Mouse (Mus musculus) limb, embryonic 14.5 days (tissue): ENCODE results near the gene Csf2ra. TPM values are rescaled to one million over a fixed set of nuclear protein-coding genes. Genes with fewer than 3 reads are reported as not detected.

Source experiments
- ATAC-seq: fragments of 200-750 bp; cut with Nextera tagmentation; 2 replicates; pipeline ENCODE4 v1.8.0; 2017; ENCODE audit warnings: low read depth, moderate number of reproducible peaks, moderate TSS enrichment; ENCODE audit not compliant: low FRiP score
- DNase-seq: peaks from one replicate; pipeline ENCODE4 v3.0.0-alpha.2; 2015; ENCODE audit warnings: low spot score
- H3K27ac ChIP-seq: fragments of 300-500 bp; sonication (generic); replicated peaks from 2 replicates; pipeline ENCODE4 v1.5.1; 2014; ENCODE audit warnings: low read depth, mild to moderate bottlenecking, low read length, moderate library complexity, mixed read lengths
- H3K27me3 ChIP-seq: fragments of 300-500 bp; sonication (generic); 2 replicates; pipeline ENCODE4 v1.6.1; 2014; ENCODE audit warnings: low read length, mixed read lengths; ENCODE audit not compliant: control insufficient read depth, insufficient read depth
- H3K36me3 ChIP-seq: fragments of 300-500 bp; sonication (generic); 2 replicates; pipeline ENCODE4 v1.6.1; 2014; ENCODE audit warnings: mild to moderate bottlenecking, low read length, moderate library complexity, mixed read lengths; ENCODE audit not compliant: control insufficient read depth, insufficient read depth
- H3K4me1 ChIP-seq: fragments of 300-500 bp; sonication (generic); 2 replicates; pipeline ENCODE4 v1.6.1; 2014; ENCODE audit warnings: antibody characterized with exemption, low read length, mixed read lengths; ENCODE audit not compliant: control insufficient read depth, insufficient read depth
- H3K4me2 ChIP-seq: fragments of 300-500 bp; sonication (generic); replicated peaks from 2 replicates; pipeline ENCODE4 v1.6.1; 2014; ENCODE audit warnings: low read depth, mild to moderate bottlenecking, low read length, moderate library complexity; ENCODE audit not compliant: severe bottlenecking
- H3K4me3 ChIP-seq: fragments of 300-500 bp; sonication (generic); replicated peaks from 2 replicates; pipeline ENCODE4 v1.5.1; 2014; ENCODE audit warnings: low read length
- H3K9ac ChIP-seq: fragments of 300-500 bp; sonication (generic); 2 replicates; pipeline ENCODE4 v1.6.1; 2014; ENCODE audit warnings: mild to moderate bottlenecking, low read depth, low read length, moderate library complexity; ENCODE audit not compliant: severe bottlenecking
- H3K9me3 ChIP-seq: fragments of 300-500 bp; sonication (generic); 2 replicates; pipeline ENCODE4 v1.6.1; 2016; ENCODE audit warnings: low read length; ENCODE audit not compliant: control insufficient read depth
- POLR2A ChIP-seq: fragments of 200-500 bp; IDR thresholded peaks from 2 replicates; pipeline ENCODE4 v1.8.0; 2012; ENCODE audit warnings: inconsistent platforms, mild to moderate bottlenecking, moderate library complexity, borderline replicate concordance; ENCODE audit not compliant: insufficient read depth, insufficient read length; ENCODE audit errors: extremely low read depth
- WGBS: fragments of 180-500 bp; shearing (Covaris S2); extraction: QIAGEN DNeasy Blood & Tissue Kit; methylation state at CpG from one replicate; pipeline ENCODE4 v1.1.7; 2014; 5-methylcytosine and 5-hydroxymethylcytosine counted together
- polyA plus RNA-seq, 2 experiments: library from polyadenylated mRNA; depleted of rRNA in 1 of 2; stranded (reverse) in 1 of 2; unstranded in 1 of 2; fragments of >200 nt; fragmentation: Nextera tagmentation in 1 of 2; extraction: Ambion mirVana in 1 of 2; gene quantifications; 2 replicates each; pipeline versions ENCODE4 v1.2.1 to v1.2.3; 2012 to 2014

Gene Csf2ra
- polyA plus RNA-seq, 2 experiments: 24.1 to 181 TPM

- H3K4me3 ChIP-seq: no peak overlapping the region
- DNase-seq (peak; percentile 22), ATAC-seq (no peak)
- H3K4me1 ChIP-seq: no peaks in the 10 kb centered on the region
- WGBS: 2% methylated on average over 12 of the region's 12 CpGs
- no peaks in the 10 kb centered on the region for H3K9me3 ChIP-seq
- no peak overlapping the region for H3K27ac ChIP-seq
- H3K4me2 ChIP-seq: no peak overlapping the region
- H3K36me3 ChIP-seq: no peaks in the 10 kb centered on the region
- no peak for TF ChIP-seq POLR2A
- H3K27me3 ChIP-seq: no peaks in the 10 kb centered on the region
- no peak overlapping the region for H3K9ac ChIP-seq
These were observed 38.0 kb upstream of the Csf2ra start for GRCm38 (mm10) chr19:61266246-61266615.

GRCm38 (mm10) chr19:61265349-61266245 is 37.4 kb upstream of the Csf2ra start:
- Histone ChIP-seq H3K9ac (no peak overlapping the region), H3K4me2 (no peak overlapping the region), H3K27me3 (no peaks in the 10 kb centered on the region), H3K36me3 (no peaks in the 10 kb centered on the region), H3K27ac (no peak overlapping the region), H3K4me3 (no peak overlapping the region), H3K9me3 (no peaks in the 10 kb centered on the region), H3K4me1 (no peaks in the 10 kb centered on the region)
- TF ChIP-seq POLR2A: no peak
- ATAC-seq (no peak), DNase-seq (peak; percentile 59)
- WGBS: 32% methylated on average over 3 of the region's 3 CpGs

DNA sequence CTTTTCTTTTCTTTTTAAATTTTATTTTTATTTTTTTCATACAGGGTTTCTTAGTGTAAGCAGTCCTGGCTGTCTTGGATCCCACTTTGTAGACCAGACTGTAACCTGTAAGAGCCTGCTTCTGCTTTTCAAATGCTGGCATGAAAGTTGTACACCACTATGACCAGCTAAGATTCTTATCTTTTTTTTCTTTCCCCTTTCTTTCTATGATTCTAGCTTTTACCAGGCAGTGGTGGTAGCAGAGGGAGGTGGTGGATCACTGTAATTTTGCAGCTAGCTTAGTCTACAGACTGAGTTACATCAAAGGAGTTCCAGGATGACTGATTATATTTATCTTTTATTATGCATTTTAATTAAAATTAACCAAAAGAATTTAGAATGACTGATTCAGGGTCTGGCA is 36.7 kb upstream of the Csf2ra start:
- no peak for DNase-seq
- no peak for TF ChIP-seq POLR2A
- no peaks in the 10 kb centered on the region for H3K9me3 ChIP-seq
- no peak overlapping the region for H3K9ac ChIP-seq
- no peak overlapping the region for H3K4me2 ChIP-seq
- H3K27ac ChIP-seq: no peak overlapping the region
- H3K4me3 ChIP-seq: no peak overlapping the region
- H3K36me3 ChIP-seq: no peaks in the 10 kb centered on the region
- H3K4me1 ChIP-seq: no peaks in the 10 kb centered on the region
- H3K27me3 ChIP-seq: no peaks in the 10 kb centered on the region
- no peak for ATAC-seq

GRCm38 (mm10) chr19:61264227-61264626 is 36.0 kb upstream of the Csf2ra start:
- peak; percentile 43 for DNase-seq
- H3K4me1 ChIP-seq: no peaks in the 10 kb centered on the region

DNA sequence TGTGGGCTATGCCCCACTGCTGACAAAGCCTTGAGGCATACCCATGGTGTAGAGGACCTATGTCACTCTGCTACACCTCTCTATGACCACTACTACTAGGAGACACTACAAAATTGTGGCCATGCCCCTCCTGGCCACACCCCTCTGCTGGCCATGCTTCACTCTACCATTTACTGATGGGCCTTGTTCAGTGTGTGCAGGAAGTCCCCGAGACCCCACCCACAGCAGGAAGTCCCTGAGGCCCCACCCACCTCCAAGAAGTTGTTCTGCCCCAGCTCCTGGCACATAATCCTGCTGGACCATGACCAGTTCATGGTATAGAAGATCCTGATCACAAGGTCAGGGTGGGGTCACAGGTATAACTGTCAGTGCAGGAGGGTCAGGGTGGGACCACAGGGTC is 33.0 kb upstream of the Csf2ra start:
- Histone ChIP-seq H3K36me3 (no peaks in the 10 kb centered on the region), H3K4me2 (no peak overlapping the region), H3K9ac (no peak overlapping the region), H3K27me3 (no peaks in the 10 kb centered on the region), H3K27ac (no peak overlapping the region), H3K4me1 (no peaks in the 10 kb centered on the region), H3K9me3 (no peaks in the 10 kb centered on the region), H3K4me3 (no peak overlapping the region)
- DNase-seq (no peak), ATAC-seq (no peak)
- 60% methylated on average over 1 of the region's 1 CpGs for WGBS
- TF ChIP-seq POLR2A: no peak

More at GRCm38 (mm10) chr19:61264227-61264626, 36.0 kb upstream of the Csf2ra start:
- no peak for TF ChIP-seq POLR2A
- no peak for ATAC-seq
- no peaks in the 10 kb centered on the region for H3K27me3 ChIP-seq
- no peaks in the 10 kb centered on the region for H3K9me3 ChIP-seq
- H3K36me3 ChIP-seq: no peaks in the 10 kb centered on the region
- H3K4me2 ChIP-seq: no peak overlapping the region
- no peak overlapping the region for H3K9ac ChIP-seq
- H3K27ac ChIP-seq: no peak overlapping the region
- WGBS: no CpG with 5 or more reads among the region's 1 CpGs
- no peak overlapping the region for H3K4me3 ChIP-seq
